Mouse (Mus musculus): ENCODE measurements at regions not wholly inside any gene's neighbourhood (a gene's known extent, or its start where the extent isn't known, plus 50 kb on each side); places are given as distances from the start of the nearest gene placed in this dataset.

- TF ChIP-seq POLR2A (IDR thresholded peaks at IDR 0.05; ENCODE audit: extremely low read depth, insufficient read depth, low read length) (no peak), CTCF (IDR thresholded peaks at IDR 0.05; ENCODE audit: low read depth, low read length) (no peak)
These were observed 124.6 kb downstream of the Ugt8a start for GRCm38 (mm10) chr3:125813798-125814197.
